Mouse (Mus musculus) liver, embryonic 14.5 days (tissue): ENCODE measurements around the gene Hdac4.

Experiments
- CTCF ChIP-seq: IDR thresholded peaks from 2 replicates; pipeline ENCODE4 v1.5.1; 2016; ENCODE audit warnings: antibody characterized with exemption, low read depth, control low read depth
- EP300 ChIP-seq: IDR thresholded peaks from 2 replicates; pipeline ENCODE4 v1.6.1; 2016; ENCODE audit warnings: antibody characterized with exemption, low read depth

DNA sequence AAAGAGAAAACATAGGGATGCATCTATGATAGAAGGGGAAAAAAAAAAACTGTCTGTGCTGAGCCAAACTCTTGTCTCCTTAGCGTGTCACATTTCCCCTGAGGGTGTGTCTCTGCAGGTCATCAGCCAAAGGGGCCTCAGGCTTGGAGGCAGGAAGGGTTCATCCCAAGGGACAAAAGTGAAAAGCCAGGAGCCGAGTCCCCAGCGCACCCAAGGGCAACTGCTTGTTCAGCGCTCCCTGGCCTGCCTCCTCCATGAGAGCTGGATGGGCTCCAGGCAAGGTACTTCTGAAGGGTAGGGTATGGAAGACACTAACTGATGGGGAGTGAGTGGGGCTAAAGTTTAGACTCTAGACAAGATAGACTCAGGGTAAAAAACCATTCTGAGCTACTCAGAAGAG, 273.8 kb downstream of the Hdac4 start:
- TF ChIP-seq CTCF (no peak), EP300 (no peak)
